In genomic region chr6:83703722-83704078, GRCm38 (mm10) we compare ENCODE assay signal across 23 mouse cellular contexts. TPM values are rescaled to one million over a fixed set of nuclear protein-coding genes. Genes with fewer than 3 reads are reported as not detected.
"Had no signal": no experiment of that assay in that cellular context is flagged by ENCODE, and none has a peak within 500 bp of the region (broad histone marks: within the 10 kb centered on the region; RNA-seq: fewer than 3 reads in every experiment).

No protein-coding gene starts in this region.

- H3K4me2 ChIP-seq: liver, embryonic 13.5 days; lung, embryonic 15.5 days; midbrain, embryonic 12.5 days had no signal

- H3K36me3 ChIP-seq: liver, embryonic 13.5 days; lung, embryonic 15.5 days; midbrain, embryonic 12.5 days had no signal

- H3K4me1 ChIP-seq: liver, embryonic 13.5 days; midbrain, embryonic 12.5 days had no signal

- ATAC-seq: liver, postnatal 0 days had no signal

- H3K4me3 ChIP-seq: layer of hippocampus, adult 2 months; liver, embryonic 13.5 days; lung, embryonic 15.5 days; megakaryocyte, embryonic 14.5 days; midbrain, embryonic 12.5 days had no signal

- H3K9ac ChIP-seq: liver, embryonic 13.5 days; liver, postnatal 0 days; lung, embryonic 15.5 days; midbrain, embryonic 12.5 days had no signal

- H3K27ac ChIP-seq: layer of hippocampus, adult 2 months; liver, embryonic 13.5 days; lung, embryonic 15.5 days; macrophage; midbrain, embryonic 12.5 days had no signal

- H3K9me3 ChIP-seq: liver, embryonic 13.5 days; lung, embryonic 15.5 days; megakaryocyte, embryonic 14.5 days; midbrain, embryonic 12.5 days had no signal

- DNase-seq: kidney, adult 9 months; kidney, postnatal 10 days; left cerebral cortex, postnatal 4 days; liver; liver, embryonic 13.5 days; liver, postnatal 0 days; lung, postnatal 14 days; right cerebral cortex, adult 18-20 months; right cerebral cortex, postnatal 25 days; thymus, postnatal 36 days had no signal

RNA-seq across cellular contexts. Expression of gene Vax2, which starts 7.4 kb away (rescaled TPM):
- total RNA-seq: layer of hippocampus, adult 2 months; layer of hippocampus, postnatal 14 days; left cerebral cortex, adult 18-20 months; left cerebral cortex, postnatal 10 days; left cerebral cortex, postnatal 4 days; midbrain, postnatal 0 days had no signal
- polyA plus RNA-seq: liver, embryonic 13.5 days; liver, postnatal 0 days; lung, embryonic 15.5 days; macrophage; midbrain, postnatal 0 days; neural tube, embryonic 14.5 days; small intestine, adult 2 months; stomach, embryonic 16.5 days; thymus, postnatal 0 days had no signal

RNA-seq across cellular contexts. Expression of gene Cd207, which starts 26.0 kb away (rescaled TPM):
- total RNA-seq: layer of hippocampus, adult 2 months; layer of hippocampus, postnatal 14 days; left cerebral cortex, adult 18-20 months; left cerebral cortex, postnatal 10 days; left cerebral cortex, postnatal 4 days had no signal
- polyA plus RNA-seq: lung, embryonic 15.5 days; macrophage; midbrain, embryonic 12.5 days; midbrain, postnatal 0 days; neural tube, embryonic 14.5 days; small intestine, adult 2 months had no signal

RNA-seq across cellular contexts. Expression of gene Atp6v1b1, which starts 39.1 kb away (rescaled TPM):
- polyA plus RNA-seq: liver, embryonic 13.5 days; liver, postnatal 0 days; macrophage; midbrain, embryonic 12.5 days; neural tube, embryonic 14.5 days; small intestine, adult 2 months; stomach, embryonic 16.5 days had no signal

RNA-seq across cellular contexts. Expression of gene Clec4f, which starts 47.7 kb away (rescaled TPM):
- total RNA-seq: layer of hippocampus, adult 2 months; layer of hippocampus, postnatal 14 days; left cerebral cortex, adult 18-20 months; midbrain, postnatal 0 days had no signal
- polyA plus RNA-seq: lung, embryonic 15.5 days; macrophage; midbrain, embryonic 12.5 days; small intestine, adult 2 months had no signal

RNA-seq across cellular contexts. Expression of gene Ankrd53, which starts 58.7 kb away (rescaled TPM):
- total RNA-seq: layer of hippocampus, adult 2 months; layer of hippocampus, postnatal 14 days; left cerebral cortex, adult 18-20 months; left cerebral cortex, postnatal 10 days; left cerebral cortex, postnatal 4 days; midbrain, postnatal 0 days had no signal
- polyA plus RNA-seq: liver, embryonic 13.5 days; liver, postnatal 0 days; lung, embryonic 15.5 days; macrophage; midbrain, embryonic 12.5 days; small intestine, adult 2 months; stomach, embryonic 16.5 days; thymus, postnatal 0 days had no signal
